Mouse (Mus musculus): ENCODE data around the gene Wdr27. TPM values are rescaled to one million over a fixed set of nuclear protein-coding genes. Genes with fewer than 3 reads are reported as not detected.

Wdr27 gene
- polyA plus RNA-seq, 1 experiment, result 1.5 TPM

DNA sequence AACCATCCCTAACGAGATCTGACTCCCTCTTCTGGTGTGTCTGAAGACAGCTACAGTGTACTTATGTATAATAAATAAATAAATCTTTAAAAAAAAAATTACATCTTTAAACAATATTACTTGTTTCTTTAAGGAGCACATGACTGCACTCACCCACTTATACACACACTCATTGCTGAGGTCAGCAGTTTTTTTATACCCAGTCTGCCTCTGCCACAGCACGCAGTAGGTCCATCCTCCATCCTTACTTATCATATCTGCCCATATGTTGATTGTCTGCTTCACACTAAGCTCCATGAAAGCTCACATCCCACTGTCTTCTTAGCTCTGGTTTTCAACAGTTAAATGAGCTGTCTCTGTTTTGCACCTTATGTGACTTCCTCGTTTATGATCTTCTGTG is 95.2 kb downstream of the Wdr27 start:
- no peak for TF ChIP-seq GATA1 (IDR thresholded peaks at IDR 0.05; ENCODE audit: low read length)

DNA sequence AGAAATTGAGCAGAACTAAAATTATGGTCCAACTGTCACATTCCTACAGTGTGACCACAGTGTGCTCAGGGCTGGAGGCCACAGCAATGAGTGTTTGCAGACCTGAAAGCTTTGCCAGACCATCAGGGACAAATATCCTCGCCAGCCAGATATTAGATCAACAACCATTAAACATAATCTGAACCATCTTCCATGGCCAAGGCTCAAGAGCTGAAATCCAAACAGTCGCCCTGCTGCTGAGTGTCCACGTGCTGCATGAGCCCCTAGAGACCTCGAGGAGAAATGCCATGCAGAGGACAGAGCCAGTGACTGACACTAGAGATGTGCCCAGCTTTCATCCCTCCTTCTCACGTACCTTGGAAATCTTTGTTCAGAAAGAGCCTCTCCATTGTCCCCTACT is 96.1 kb downstream of the Wdr27 start:
- no peak for TF ChIP-seq GATA1 (IDR thresholded peaks at IDR 0.05; ENCODE audit: low read length)

DNA sequence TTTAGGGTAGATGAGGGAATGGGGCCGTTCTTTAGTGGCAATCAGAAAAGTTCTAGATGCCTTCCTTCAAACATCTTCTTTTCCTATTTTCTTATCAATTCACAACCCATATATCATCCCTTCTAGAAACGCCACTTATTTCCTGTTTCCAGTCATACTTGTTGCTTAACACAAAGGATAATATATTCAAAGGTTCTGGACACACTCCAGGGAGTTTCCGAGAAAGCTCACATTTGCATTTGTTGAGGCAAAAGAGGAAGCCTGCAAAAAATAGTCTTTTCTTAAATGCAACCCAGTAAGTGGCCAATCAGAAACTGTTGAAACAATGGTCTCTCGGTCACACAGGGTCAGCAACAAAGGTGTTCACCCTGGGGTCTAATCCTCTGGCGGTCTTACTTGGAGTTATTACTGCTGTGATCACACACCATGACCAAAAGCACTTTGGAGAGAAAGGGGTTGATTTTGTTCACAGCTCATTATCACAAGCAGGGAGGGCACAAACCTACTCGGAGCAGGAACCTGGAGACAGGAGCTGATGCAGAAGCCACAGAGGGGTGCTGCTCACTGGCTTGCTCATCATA is 116.2 kb downstream of the Wdr27 start:
- TF ChIP-seq GATA1 (IDR thresholded peaks at IDR 0.05; ENCODE audit: low read length), result no peak

DNA sequence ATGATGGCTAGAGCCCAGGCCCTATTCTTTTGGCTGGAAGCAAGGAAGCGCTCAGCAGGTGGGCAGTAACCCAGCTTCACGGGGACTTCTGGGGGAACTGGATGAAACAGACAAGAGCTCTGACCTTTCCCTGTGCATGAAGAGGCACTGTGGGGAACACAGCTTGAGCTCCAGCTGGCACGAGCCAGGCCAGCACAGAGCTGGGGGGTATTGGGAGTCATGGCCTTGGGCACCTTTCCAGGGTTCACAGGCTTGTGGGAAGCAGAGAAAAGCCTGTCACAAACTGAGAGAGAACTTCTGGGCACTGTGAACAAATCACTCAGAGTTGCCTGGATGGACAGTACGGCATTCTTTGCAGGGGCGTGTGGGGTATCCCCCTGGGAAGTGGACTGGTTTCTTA is 118.0 kb downstream of the Wdr27 start:
- TF ChIP-seq GATA1 (IDR thresholded peaks at IDR 0.05; ENCODE audit: low read length), result no peak

DNA sequence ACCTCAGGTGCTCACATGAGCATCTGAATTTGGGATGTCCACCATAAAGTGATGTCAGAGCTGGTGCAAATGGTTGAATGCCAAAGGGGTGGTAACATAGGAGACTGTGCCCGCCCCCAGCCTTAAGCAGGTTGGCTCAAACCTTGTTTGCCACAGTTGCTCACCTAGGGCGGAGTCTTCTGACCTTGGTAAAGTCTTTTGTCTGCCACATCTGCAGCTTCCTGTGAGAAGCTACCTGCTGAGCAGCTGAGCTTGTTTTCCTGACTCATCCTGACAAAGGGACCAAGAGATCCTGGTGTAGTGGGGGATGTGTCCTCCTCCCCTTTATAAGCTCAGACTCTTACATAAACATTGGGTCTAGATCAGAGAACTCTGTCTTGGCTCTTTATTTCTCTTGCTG is 125.0 kb downstream of the Wdr27 start:
- TF ChIP-seq GATA1 (IDR thresholded peaks at IDR 0.05; ENCODE audit: low read length), result no peak

DNA sequence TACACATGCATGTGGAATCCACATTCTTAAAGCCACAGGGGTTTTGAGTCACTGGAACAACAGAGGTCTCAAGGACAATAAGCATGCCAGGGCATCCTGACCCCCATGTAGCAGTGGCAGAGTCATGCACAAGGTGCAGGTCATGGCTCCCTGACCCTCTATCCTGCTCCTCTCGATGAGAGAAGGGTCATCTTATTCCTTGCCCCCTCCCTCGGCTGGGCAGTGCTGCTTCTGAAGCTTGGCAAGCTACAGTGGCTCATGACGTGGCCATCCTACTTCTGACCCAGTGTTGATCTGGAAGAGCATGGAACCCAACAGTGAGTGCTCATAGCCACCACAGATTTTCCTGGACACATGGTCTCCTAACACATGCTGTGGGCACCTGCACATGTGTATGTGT is 126.9 kb downstream of the Wdr27 start:
- TF ChIP-seq GATA1 (IDR thresholded peaks at IDR 0.05; ENCODE audit: low read length), result no peak

DNA sequence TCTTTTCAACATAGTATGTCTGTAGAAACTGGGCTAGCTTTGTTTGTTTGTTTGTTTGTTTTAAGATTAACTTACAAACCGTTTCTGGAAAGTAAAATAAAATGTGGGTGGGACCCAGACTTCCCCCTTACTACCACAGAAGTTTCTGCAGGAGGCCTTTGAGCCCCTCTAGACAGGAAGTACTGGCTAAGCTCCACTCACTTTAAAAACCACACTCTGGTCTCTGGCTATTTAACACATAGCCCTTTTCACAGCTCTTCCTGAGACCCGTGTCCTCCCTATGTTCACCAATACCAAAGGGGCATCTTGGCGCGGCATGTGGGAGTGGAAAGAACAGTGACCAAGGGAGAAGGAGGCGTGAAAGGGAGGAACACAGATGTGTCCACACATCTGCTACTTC is 127.7 kb downstream of the Wdr27 start:
- no peak for TF ChIP-seq GATA1 (IDR thresholded peaks at IDR 0.05; ENCODE audit: low read length)

DNA sequence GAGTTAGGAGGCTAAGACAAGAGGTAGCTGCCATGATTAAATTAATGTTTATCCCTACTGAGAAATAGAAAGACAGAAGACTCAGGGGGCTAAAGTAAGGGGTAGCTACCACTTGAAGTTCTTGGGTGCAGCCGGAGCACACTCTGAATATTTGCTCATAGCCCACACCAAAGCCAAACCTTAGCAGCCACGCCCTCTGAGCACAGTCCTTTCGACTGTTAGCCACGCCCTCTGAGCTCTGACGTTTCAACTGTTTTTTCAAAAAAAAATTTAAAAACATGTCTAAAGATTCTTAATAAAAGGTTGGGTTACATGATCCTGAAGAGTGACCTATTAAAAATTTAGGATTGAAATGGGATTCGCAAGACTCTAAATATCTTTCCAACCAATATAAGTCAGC is 130.3 kb downstream of the Wdr27 start:
- TF ChIP-seq GATA1 (IDR thresholded peaks at IDR 0.05; ENCODE audit: low read length), result no peak

DNA sequence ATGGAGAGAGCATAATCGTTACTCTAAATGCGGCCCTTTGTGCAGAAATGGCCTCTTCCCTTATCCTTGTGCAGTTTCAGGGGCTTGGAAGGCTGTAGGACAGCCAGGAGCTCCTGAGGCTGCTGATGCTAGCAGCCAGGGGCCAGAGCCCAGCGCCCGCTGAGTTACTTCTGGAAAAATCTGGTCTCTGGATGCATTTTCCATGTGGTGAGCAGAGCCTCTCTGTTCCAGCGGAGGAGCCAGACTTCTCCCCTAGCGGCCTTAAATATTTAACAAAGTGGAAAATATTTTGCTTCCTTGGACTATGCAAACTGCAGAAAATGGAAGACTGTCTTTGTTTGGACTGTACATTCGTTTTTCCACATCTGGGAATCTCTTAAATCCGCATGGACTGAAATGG is 130.9 kb downstream of the Wdr27 start:
- TF ChIP-seq GATA1 (IDR thresholded peaks at IDR 0.05; ENCODE audit: low read length), result no peak

DNA sequence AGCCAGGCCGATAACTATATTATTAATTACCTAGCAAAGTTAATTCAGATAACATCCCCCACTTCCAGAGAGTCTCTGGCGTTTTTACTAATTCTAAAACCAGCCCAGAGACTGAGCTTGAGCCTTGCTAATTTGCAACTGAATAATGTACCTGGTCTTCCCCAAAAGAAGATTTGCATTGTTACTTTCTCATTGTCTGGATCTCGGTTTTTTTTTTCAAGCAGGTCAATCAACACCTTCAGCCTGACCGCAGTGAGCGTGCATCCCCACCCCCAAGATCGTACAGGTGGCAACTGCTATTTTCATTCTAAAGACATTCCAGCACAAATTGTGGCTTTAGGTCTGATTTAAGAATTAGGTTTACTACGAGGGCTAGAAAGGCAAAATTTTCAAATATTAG is 136.2 kb downstream of the Wdr27 start:
- no peak for TF ChIP-seq GATA1 (IDR thresholded peaks at IDR 0.05; ENCODE audit: low read length)

DNA sequence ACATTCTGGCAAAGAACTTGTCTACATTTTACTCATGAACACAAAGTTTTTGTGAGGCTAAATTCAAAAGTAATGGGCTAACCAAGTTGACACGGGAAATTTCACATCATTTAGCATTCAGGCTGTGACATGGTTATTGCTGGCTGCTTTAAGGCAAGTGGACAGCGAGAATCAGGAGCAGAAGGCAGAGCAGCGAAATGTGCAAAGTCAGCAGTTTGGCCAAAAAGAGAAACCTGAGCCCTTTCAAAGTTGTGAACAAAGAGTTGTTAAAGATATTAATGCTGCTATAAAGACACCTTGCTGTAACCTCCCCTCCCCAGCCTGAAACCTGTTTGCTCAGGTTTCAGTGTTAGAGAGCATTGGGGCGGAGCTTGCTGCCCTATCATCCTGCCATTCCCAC is 143.7 kb downstream of the Wdr27 start:
- no peak for TF ChIP-seq GATA1 (IDR thresholded peaks at IDR 0.05; ENCODE audit: low read length)

DNA sequence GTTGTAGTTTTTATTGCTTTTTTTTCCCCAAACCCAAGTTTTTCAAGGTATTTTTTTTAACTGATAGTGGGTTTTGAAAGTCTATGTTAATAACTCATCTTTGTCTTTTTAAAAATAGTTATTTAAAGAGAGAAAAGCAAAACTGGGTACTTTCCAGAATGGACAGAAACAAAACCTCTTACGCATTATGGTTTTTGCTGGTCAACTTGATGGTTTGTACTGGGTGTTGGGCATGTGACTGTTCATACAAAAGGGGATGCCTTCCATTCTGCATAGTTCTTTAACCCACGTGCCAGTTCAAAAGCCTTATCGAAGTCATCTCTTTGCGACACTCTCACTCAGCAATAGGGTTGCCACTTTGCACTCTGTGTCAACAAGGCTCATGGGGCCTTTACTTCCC is 147.9 kb downstream of the Wdr27 start:
- TF ChIP-seq GATA1 (IDR thresholded peaks at IDR 0.05; ENCODE audit: low read length), result no peak

DNA sequence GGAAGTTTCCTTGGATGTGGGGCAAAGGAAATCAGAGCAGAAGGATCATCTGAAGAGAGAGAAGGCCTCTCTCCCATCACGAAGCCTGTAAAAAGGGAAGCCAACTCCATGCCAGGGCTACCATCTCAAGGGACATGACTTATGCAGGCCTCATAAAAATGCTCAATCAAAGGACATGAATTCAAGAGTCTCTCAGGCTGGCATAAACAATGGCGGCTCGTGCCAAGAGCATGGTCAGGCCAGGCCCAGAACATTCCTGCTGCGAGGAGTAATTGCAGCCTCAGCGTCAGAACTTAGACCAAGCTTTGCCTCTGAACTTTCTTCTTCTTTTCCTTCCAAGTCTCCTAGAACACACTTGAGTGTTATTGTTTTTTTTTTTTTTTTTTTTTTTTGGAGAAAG is 163.6 kb downstream of the Wdr27 start:
- TF ChIP-seq GATA1 (IDR thresholded peaks at IDR 0.05; ENCODE audit: low read length), result no peak

DNA sequence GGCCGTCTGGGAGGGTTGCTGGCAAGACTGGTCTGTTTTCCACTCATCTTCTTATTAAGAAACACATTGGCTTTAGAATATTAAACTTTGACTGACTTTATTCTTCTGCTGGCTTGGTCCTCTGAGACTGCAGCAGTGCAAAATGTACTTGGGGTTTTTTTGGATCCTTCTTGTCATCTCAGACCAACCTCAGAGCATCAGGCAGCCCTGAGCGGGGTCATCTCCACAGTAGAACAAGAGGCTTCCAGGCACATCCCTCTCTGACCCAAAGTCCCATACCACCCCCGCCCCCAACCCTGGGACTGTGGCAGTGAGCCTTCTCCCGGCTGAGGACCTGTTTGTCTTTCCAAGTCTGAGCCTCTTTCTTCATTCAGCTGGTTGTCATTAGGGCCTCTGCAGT is 171.6 kb downstream of the Wdr27 start:
- no peak for TF ChIP-seq GATA1 (IDR thresholded peaks at IDR 0.05; ENCODE audit: low read length)

DNA sequence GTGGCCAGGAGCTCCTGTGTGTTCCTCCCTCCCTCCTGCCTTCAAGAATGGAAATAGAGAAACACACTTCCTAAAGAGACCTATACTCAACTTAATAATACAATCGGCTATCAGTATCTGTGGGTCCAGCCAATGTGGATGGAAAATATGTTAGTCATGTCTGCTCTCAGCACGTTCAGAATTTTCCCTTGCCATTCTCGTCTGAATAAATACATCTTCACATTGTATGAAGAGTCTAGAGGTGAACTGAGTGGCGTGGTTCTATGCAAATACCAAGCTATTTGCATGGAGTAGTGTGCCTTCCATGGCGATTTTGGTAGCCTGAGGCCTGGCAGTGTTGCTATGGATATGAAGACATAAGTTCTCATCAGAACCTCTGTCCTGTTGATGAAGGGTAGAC is 172.6 kb downstream of the Wdr27 start:
- TF ChIP-seq GATA1 (IDR thresholded peaks at IDR 0.05; ENCODE audit: low read length), result no peak

Other genes starting within 250 kb of the Wdr27 start
- gene Thbs2, start 248.9 kb downstream of the Wdr27 start, polyA plus RNA-seq (2012), result not detected in 2 replicates
- gene 1600012H06Rik, start within 50 bp of the Wdr27 start, polyA plus RNA-seq (2012), result 1.4 and 1.8 TPM in 2 replicates
- 168 and 218 TPM in 2 replicates for gene Phf10, start 18.1 kb upstream of the Wdr27 start, polyA plus RNA-seq (2012)
- gene 9030025P20Rik, start 35.3 kb upstream of the Wdr27 start, polyA plus RNA-seq (2012), result 3.3 TPM in 2 replicates
- 3.3 and 8.9 TPM in 2 replicates for gene Gm3417, start 35.6 kb upstream of the Wdr27 start, polyA plus RNA-seq (2012)
- 0.09 and 0.69 TPM in 2 replicates for gene Gm3435, start 67.0 kb upstream of the Wdr27 start, polyA plus RNA-seq (2012)
- 1.2 and 2.7 TPM in 2 replicates for gene Ermard, start 98.0 kb upstream of the Wdr27 start, polyA plus RNA-seq (2012)
- 1.2 and 2.1 TPM in 2 replicates for gene Tcte3, start 98.3 kb upstream of the Wdr27 start, polyA plus RNA-seq (2012)
- 3.1 and 3.4 TPM in 2 replicates for gene Gm3448, start 98.4 kb upstream of the Wdr27 start, polyA plus RNA-seq (2012)